Mouse (Mus musculus) inflammation-experienced regulatory T-cells, adult 6 months (primary cell): ENCODE measurements around the gene Cerkl. TPM values are rescaled to one million over a fixed set of nuclear protein-coding genes. Genes with fewer than 3 reads are reported as not detected.
A peak's percentile ranks its signal among the peaks of the same experiment; 100 is the strongest.

Experiments used
- ATAC-seq: one replicate; pipeline ENCODE4 v1.8.0; 2017
- polyA plus RNA-seq, 3 experiments: library from polyadenylated mRNA; unstranded; fragments of 100-300 nt; shearing (Covaris generic); gene quantifications; one replicate each; pipeline ENCODE4 v1.2.1; 2017

The Cerkl gene
- polyA plus RNA-seq, 3 experiments from 2014 or later = 30.4 to 52.7 (median 42.5) TPM

DNA sequence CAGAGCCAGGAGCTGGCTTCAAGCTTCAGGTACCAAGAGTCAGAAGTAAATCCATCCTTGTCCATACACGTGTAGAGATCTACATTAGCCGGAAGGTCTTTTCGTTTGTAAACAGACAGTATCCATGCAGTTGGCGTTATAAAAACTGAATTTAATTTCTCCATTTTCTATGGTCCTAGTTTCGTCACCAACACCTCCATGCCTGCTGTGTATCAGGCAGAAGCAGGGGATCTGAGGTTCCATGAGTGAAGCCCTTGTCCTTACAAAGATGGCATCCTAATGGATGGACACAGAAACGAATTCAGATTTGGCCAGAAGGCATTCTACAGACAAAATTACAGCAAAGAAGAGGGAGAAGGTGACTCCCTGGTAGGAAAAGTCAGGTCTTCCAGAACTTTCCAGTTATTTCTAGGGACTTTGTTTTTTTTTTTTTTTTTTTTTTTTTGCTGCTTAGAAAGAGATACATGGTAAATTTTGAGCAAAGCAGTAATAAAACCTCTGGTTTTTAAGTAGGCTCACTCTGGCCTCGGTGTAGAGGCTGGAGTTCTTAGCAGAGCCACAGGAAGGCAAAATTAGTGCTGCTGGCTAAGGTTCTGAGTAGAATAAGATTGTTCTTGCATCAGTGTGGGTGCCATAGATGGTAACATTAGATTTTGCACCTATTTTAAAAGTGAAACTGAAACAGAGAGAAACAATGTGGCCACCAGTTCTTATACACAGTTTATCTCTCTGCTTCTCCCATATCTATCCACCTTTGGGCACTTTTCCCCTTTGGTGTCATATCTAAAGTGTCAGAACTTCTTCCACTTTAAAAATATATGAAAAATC, 85.0 kb downstream of the Cerkl start:
- peak; percentile 41 for ATAC-seq

DNA sequence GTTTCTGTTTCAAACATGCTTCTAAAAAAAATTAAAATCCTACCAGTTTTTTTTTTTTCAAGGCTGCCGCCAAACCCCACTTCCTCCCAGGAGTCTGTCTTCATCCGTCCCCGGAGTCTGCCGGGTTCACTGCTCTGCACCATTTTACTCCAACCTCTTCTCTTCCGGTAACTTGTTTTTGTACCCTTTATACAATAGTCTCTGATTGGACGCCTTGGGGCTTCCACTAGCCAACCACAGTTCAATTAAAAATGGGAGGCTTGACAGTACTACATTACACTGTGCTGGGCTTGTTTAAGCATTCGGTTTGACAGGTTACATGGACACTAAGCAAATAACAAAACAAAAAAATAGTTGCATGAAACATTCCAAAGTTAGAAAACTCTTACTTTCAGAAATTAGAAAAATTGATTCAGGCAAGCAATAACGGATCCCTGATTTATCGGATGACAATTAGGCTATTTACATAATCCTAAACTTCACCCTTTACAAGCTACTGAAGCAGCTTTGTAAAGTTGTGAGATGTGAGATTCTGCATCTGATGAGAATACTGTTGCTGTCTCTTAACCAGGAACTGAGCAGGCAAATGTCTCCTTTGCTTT, 85.8 kb downstream of the Cerkl start:
- peak; percentile 93 for ATAC-seq

DNA sequence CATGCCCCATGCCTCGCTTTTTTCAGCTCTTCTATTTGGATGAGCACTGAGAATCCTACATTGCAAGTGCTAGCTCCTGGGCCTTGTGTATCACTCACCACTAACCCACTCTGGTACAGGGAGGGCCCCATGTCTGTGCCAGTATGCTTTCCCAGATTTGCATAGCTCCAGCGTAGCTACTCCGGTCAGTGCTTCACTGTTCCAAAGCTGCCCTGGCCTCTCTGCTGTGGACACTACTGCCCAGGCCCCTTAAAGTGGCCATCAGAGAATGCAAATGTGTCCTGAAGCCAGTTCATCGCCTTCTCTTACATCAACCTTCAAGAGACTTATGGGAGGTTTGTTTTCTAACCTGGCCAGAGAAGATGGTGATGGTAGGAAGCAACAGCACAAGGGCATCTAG, 86.7 kb downstream of the Cerkl start:
- ATAC-seq = no peak

DNA sequence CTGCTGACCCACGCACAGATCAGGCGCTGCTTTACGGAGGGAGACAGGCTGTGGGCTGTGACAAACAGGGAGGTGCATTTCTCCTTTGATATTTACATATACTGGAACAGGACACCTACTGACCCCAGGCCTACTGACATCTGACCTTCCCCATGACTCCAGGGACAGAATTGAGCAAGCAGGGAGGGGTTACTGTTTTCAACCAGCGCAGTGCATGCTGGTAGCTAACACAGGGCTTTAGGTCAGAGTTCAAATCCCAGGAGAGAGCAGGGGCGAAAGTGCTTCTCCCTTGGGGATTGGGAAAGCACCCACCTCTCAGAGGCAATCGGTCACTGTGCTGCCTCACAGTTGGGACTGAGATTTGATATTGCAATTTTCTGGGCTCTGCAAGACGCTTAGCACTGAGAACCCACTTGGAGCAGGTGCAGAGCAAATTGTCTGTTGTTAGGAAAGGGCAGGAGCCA, 87.5 kb downstream of the Cerkl start:
- no peak for ATAC-seq

DNA sequence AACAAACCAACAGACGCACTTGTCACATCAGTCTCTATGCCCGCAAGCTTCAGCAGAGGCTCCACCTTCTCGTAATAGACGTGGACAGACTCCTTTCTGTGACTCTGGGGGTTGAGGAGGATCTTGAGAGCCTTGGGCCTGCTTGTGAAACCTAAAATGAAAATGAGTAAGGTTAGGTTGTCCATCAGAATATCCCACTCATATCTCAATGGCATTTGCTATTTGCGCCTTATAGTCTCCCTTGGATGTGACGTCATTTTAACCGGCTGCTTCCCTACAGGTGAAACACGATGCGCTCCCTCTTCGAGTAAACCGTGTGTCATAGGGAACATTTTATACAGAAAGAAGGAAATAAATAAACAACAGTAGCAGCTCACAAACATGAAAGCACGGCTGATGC, 87.9 kb downstream of the Cerkl start:
- no peak for ATAC-seq

DNA sequence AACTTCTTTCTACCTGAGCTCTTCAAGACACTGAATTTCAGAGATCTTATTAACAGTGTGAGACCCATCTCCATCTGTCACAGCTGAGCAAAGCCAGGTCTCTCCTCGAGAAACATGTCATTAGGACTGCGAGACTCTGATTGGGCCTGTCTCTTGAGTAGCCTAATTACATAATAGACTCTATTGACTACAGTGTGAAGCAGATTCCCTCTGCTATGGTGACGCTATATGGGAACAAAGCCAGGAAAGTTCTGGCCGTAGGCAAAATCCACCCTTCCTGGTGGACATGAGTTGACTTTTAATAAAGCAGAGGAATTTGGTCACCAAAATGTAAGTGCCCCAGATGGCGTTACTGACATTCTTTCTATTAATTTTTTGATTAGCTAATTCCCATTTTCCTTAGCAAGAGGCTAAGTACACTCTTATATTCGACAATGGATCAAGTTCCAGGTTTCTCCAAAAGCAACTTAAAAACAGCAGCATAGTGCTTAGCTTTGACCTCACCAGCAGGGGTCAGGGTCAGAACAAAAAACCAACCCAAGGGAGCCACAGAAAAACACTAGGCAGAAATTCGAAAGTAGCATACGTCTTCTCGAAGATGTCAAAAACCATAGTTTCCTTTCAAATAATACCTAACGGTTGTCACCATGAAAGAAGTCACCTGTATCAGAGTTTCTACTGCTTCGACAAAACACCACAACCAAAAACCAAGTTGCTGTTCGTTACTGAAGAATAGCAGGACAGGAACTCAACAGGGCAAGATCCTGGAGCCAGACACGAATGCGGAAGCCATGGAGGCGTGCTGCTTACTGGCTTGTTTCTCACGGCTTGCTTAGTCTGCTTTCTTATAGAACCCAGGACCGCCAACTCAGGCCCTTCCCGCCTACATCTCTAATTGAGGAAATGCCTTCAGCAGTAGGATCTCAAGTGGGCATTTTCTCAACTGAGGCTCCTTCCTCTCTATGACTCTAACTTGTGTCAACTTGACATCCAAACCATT, 88.8 kb downstream of the Cerkl start:
- ATAC-seq = no peak

DNA sequence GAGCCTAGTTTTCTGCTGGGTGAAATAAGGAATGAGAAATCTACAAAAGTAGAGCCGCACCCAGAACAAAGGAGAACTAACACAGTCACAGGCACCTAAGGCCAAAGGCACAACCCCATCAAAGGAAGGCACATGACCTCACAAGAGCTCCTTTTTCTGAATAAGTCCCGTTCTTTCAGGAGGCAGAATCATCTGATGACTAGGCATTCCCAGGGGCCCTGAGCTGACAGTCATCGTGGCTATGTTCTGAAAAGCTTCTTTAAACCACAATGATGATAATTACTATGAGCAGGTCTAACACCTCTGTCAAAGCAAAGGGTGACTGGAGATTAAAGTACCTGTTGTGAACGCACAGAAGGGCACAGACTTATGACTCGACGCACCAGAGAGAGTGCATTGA, 92.7 kb downstream of the Cerkl start:
- no peak for ATAC-seq

DNA sequence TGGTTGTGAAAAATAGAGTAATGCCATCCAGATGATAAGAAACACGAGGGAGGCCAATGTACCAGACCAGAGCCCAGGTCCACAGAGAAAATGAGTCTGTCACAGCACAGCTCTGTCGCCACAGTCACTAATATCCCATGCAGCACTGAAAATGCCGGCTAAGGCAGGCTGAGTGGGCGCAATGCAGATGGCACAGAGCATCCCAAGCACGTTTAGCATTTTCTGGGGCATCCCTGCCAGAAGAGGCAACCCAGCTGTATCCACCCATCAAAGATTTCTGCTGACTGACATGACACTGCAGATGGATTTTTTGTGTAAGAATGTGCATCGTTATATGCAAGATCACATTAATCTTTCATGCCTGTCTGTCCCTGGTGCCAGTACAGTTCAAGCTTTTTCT, 94.6 kb downstream of the Cerkl start:
- no peak for ATAC-seq

DNA sequence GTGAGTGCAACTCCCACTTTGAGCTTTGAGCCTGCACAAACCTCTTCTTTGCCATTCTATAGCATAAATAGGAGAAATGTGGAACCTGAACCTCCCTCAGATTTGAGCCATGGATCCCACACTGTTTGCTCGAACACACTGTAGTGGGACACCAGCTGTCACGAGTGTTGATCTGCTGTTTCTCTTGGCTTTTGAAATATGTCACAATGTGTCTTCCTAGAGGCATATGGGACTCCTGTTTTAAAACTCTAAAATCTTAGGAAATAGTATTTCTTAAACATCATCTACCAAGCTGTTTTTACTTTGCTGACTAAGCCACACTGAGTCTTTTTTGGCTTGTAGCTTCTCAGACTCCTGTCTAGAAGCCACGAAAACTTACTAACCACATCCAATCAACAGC, 98.8 kb downstream of the Cerkl start:
- ATAC-seq = no peak

DNA sequence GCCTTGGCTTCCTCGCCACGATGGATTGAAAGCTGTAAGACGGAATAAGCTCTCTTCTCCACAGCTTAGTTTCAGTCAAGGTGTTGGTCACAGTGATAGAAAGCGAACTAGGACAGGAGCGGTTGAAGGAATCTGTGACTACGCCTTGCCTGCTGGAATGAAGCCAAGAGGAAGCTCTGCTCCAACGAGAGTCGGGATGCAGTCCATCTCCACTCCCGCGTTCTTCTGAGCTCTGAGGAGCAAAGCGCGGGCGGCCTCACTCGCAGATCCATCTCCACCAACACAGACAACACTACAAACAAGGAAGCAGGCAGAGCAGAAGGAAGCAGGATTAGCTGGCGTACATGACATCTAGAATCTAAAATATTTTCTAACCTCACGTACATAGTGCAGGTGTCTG, 101.8 kb downstream of the Cerkl start:
- no peak for ATAC-seq

DNA sequence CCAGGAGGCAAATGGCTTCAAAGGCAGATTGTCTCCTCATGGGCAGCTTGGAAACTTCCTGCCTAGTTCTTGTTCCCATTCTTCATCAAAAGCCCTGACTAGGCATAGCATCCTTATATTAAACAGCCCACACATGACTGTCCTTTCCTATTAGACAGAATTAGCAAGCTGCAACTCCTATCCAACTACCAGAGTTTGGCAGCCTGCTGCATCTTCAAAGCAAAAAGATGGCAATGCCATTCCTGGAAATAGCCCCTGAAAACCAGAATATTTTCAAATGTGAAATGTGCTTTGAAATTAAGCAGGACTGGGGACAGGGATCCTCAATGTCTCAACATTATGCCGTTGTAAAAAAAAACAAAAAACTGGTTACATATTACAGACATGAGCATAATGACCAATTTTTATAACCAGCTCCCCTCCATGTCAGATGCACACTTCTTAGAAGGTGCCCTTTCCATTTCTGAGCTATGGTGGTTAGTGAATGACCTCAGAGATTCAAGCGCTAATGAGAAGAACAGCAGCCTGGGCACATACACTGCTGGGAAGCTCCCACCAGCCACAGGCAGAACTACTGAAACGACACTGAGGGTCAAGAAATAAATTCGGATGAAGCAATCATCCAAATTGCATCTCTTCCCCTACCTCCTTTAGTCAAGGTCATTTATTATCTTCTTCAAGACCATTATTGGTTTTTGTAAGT, 104.3 kb downstream of the Cerkl start:
- no peak for ATAC-seq

DNA sequence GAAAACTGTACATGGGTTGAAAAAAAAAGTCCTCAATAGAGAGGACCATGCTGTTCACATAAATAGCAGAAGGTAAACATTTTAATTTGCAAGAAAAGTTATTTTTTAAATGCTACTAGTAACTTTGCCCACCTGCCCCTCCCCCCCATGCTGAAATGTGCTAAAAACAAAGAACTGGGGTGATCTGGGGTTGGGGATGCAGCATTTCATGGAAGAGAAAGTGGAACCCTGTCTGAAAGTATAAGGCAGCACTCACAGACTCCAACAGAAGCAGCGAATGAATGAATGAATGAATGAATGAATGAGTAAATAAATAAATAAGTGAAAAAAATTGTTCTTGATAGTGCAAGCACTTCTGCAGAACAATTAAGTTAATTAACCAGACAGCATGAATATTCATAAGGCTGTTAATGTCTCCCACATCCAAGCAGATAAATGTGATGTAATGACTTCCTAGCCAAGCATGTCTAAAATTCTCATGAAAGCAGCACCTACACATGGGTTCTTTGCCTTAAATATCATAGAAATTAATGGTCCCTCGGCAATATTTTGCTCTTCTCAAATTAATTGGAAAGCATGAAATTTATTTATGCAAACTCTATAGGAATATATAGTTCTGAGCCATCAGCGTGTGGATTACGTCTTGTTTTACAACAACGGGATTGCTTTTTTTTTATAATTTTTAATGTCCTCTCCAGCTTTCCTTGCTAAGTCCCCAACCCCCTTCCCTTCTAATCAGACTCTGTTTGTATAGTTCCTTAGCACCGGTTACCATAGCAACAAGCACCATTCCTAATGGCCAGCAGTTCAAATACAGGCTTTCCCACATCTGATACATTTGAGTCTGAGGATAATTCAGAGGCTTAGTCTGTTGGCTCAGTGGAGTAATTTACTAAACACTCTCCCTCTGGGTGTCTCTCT, 105.1 kb downstream of the Cerkl start:
- no peak for ATAC-seq

DNA sequence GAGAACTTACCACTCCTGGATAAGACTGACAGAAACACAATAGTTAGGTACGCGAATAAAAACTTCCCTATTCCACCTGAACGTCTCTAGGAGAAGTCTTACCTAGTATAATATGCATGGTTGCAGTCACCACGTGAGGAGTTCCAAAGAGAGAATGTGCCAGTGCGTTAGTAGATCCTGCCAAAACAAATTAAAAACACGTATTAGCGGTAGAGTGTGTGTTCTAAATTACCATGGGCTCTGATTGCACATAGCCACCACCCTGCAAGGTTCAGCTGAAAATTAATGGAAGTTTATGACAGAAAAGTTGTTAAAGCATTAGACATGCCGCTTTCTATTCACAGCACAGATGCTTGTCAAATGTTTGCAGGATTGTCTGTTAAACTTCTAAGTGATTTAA, 113.5 kb downstream of the Cerkl start:
- ATAC-seq = no peak

DNA sequence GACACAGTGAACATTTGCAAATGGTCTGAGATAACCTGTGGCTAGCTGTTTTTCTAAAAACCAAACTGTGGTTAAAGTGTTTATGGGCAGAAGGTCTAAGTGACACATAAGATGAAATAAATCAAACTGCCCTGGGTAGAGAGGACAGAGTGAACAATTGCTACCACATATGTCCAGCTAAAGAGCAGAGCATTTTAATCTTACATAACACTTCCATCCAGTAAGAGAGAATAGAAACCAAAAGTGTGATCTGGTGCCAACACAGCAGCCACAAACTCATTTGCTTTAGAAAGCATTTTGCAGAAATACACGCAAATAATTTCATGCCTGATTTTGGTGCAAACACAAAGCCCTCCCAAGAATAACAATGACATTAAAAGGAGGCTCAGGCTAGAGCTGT, 117.6 kb downstream of the Cerkl start:
- ATAC-seq = no peak

DNA sequence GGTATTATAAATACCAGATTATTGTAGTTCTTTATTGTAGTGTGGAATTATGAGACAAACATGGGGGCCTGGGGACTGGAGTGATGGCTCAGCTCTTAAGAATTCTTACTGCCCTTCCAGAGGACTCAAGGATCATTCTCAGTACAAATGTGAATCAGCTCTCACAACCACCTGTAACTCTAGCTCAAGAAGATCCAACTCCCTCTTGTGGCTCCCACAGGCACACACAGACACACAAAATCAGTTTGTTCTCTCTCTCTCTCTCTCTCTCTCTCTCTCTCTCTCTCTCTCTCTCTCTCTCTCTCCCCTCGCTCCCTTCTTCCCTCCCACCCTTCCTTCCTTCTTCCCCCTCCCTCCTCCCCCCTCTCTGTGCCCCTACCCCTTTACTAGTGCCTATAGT, 120.4 kb downstream of the Cerkl start:
- peak; percentile 29 for ATAC-seq

DNA sequence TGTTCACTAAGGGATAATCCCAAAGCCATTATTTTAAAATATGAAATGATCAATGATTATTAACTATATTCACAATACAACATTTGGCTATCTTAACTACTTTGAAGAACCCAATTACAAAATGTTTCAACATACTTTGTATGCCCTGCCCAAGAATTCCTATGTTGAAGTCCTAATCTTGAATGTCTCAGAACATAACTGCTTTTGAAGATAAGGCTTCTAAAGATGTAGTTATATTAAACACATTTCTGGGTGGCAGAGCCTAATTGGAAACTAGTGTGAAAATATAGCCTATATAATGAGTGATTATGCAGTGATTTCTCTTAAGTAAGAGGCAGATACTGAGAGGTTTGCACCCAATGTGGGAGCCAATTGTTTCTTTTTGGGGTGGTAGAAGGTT, 121.9 kb downstream of the Cerkl start:
- no peak for ATAC-seq

DNA sequence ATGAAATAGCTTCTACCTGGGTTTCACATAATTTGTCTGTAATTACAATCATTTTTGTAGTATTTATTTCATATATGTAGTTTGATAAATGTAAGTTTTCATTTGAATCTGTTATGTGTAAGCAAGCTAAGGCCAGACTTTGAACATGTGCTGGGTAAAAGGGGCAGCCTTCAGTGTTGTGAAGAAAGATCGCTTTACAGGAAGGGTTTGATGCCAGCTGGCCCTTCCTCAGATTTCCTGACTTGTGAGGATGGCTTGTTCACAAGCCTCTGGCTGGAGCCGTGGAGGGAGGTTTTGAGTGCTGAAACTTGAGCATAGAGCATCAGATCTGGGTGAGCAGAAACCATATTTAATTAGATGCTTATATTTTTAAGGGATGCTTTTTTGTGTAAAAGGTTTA, 128.5 kb downstream of the Cerkl start:
- no peak for ATAC-seq

DNA sequence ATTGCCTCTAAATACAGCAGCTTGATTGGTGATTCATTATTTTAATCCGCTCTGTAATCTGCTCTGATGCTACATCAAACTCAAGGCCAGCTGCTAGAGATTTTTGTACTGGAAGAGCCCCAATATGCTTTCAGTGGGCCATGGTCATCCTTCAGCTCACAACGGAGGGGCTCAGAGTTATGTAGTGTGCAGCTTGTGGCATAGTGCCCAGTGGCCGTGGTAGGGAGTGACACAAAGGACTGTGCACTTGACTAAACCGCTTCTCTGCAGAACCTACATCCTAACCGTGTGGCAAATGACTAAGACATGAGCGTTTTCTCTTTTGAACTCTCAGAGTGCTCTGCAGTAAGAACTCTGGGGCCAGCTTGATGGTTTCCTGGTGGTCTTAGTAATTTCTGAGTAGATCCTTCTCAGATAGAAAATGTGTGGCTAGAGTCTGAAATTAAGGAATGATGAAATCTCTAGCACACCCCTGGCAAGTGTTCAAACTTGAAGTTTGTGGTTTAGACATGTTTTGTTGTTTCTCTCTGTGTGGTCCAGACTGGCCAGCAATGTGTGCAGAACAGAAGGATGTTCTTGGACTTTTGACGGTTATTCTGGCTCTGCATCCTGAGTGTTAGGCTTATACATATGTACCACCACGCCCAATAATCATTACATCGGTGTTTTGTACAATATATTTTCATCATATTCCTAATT, 140.3 kb downstream of the Cerkl start:
- no peak for ATAC-seq

DNA sequence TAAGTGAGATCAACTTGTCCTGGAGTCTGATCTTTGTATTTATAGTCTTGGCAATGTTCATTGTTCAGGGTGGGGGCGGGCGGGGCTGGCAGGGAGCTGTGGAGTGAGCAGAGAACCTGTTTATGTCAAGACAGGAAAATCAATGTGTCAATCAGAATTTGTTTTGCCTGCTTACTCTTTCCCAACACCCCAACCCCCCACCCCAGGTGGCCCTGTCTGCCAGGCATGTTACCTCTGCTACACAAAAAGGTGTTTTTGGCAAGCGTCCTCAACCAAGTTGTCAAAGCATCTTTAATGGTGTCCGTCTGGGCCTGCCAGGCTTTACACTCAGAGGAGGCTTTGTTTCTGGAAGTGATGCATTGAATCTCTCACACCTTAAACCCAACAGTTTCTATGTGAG, 141.5 kb downstream of the Cerkl start:
- no peak for ATAC-seq

DNA sequence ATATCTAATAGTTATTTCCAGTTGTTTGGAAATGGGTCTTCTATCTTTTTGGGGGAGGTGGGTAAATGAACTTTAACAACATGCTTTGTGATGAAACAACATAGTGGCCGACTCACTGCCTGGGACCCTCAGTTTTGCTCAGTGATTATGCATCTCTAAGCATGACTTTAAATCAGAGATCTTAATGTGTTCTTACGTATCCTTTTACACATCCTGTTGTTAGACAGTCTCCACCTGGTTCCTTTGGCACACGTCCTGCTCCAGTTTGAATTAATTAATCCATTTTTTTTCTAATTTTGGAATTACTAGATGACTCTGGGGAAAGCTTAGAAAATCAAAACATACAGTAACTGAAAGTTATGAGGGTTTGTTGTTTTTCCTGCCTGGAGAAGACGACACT, 144.1 kb downstream of the Cerkl start:
- no peak for ATAC-seq
